Mouse (Mus musculus): ENCODE results near the gene Cdh20.

Gene Cdh20

GRCm38 (mm10) chr1:104768371-104769249, at the start of gene Cdh20:
TSS of gene Cdh20 (plus strand) at chr1:104768529.
- peak; percentile 55 for DNase-seq

DNA sequence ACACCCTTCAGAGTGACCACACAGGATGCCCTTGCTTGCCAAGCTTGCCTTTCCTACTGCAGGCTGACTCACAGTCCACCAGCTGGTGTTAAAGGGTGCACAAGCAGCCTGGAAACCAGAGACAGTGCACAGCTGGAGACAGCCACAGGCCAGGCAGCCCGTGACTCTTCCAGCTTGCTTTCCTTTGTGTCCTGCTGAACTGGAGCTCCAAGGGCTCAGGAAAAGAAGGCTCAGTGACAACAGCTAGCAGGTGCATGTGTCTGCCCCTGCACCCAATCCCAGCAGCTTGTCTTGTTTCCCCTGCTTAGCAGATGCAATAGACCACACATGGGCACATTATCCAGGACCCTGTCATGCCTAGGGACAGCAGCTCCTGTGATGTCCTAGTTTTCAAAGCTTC, 21.5 kb upstream of the Cdh20 start:
- no peak for DNase-seq

GRCm38 (mm10) chr1:104747438-104747837, 20.9 kb upstream of the Cdh20 start:
- DNase-seq = no peak

DNA sequence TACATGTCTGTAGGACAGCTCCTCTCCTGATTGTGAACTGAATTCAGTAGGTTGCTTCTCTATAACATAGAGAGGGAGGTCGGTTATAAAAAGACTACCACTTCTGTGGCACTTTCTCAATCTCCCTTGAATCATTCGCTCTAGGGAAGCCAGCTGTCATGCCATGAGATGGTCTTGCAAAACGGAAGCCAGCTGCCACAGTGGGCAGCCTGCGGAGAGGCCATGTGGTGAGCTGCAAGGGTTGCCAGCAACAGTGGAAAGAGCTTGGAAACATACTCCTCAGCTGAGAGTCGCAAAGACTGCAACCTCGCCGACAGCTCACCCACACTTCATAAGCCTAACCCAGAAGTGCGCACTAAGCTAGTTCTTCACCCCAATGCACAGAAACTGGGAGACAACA, 13.8 kb upstream of the Cdh20 start:
- peak; percentile 64 for DNase-seq

DNA sequence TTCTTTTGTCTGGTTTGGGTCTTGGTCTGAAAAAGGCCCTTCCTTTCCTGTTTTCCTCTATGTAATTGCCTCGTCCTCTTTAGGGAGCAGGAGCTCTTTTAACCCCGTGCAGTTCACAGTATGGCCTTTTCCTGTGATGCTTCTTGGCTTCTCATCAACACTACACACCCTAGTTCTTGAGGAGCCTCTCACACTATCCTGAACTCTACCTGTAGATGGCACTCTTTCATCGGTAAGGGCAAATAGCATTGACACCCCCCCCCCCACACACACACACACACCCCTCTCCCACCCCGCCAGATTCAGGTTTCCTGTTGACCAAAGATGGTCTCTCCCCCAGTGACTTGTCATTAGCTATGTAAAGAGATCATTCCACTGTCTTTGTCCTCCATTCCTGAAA, 12.4 kb upstream of the Cdh20 start:
- DNase-seq = no peak

GRCm38 (mm10) chr1:104769250-104769607, 900 bp downstream of the Cdh20 start:
- DNase-seq = no peak

DNA sequence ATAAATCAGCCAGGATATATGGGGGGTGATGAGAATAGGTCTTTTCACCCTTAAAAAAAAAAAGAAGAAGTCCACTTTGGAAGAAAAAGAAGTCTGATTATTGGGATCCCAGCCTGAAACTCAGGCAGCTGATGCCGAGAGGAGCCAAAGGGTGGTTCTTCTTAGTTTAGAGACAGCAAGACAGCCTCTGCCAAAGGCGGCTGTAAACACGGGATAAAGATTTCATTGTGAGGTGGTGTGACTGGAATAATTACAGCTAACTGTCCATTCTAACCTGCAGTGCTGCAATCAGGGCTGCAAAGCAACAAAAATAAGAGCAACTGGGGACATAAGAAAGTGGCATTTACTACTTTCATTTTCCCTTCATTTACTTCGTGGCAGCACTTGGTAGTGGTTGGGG, 3.6 kb downstream of the Cdh20 start:
- no peak for DNase-seq

GRCm38 (mm10) chr1:104773207-104773606, 4.9 kb downstream of the Cdh20 start:
- no peak for DNase-seq

DNA sequence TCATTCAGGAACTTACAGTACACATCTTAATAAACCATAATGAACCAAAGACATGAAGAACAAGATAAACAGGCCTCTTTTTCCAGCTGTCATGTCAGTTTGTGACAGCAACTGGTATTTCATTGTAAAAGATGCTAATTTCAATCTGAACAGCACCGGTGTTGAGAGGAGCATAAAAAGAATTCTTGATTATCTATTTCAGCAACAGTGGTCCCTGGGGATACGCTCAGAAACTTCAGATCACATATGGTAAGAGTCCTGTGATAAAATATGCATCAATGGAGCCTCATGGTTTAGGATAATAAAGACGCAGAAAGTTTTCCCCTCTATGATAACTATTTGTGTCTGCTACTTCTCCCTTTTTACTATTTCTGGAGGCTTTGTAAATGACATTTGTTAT, 25.2 kb downstream of the Cdh20 start:
- no peak for DNase-seq

DNA sequence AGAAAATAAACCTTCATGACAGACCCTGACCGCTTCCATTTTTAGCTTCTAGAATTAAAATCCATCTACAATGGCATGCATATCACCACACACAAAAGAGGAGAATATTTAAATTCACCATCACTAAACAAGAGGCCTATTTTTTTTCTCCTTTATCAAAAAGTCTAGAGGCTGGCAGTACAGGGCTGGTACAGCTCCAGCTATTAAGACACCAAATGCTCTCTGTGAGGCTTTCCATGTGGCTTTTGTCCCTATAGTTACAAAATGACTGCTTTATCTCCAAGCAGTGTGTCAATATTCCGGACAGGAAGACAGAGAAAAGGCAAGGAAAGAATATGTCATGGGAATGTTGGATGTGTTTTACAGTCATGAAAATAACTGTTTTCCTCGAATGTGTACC, 27.8 kb downstream of the Cdh20 start:
- DNase-seq = no peak

GRCm38 (mm10) chr1:104797139-104797538, 28.8 kb downstream of the Cdh20 start:
- DNase-seq = no peak

DNA sequence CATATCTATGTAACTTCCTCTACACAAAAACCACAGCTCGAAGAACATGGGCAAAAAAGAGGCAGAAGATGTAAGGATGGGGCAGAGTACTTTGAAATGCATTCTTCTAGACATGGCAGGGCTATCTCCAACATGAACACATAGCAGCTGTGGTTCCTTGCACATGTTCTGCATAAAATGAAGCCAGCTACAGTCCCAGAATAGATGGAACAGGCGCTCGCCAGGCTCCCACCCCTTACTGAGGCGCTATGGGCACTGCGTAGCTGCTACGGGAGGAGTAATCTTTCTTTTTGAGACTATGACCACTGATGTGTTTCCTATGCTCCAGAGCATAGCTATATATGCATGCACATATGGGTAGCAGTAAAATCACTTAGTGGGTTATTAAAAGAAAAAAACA, 36.4 kb downstream of the Cdh20 start:
- DNase-seq = no peak

GRCm38 (mm10) chr1:104807214-104807613, 38.9 kb downstream of the Cdh20 start:
- DNase-seq = no peak

DNA sequence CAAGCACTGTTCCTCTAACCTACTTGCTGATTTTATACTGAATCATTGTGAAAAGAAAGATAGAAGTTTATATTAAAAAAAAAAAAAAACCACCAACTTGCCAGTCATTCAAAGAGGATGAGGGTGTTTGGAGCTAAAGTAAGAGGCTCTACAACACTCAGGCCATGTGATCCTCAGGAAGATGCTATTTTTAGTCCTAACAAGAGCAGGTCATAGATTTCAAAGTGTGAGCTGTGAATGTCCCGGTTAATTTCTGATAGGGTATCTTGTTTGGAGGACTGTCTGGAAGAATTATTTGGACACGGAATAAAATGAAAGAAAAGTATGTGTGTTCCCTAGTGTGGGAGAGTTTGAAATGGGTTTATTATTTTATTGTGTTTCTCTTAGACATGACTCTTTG, 49.2 kb downstream of the Cdh20 start:
- DNase-seq = no peak

DNA sequence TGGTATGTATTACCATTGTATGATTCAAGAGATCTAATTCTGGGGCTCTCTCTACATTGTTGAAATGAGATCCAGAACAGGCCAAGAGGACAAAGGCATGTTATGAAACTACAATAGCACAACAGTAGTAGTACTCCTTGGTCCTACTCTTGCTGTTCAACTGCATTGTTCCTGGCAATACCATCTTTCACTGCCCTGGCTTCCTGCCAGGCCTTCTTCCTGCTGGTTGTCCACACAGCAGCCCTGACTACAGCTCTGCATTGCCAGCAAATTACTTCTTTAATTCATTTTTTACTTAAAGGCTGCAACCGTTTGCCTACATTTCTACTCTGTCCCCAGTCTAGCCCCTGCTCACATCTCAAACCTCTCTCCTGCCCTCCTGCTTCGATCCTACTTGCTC, 59.8 kb downstream of the Cdh20 start:
- no peak for DNase-seq

- no peak for DNase-seq
Measured at GRCm38 (mm10) chr1:104838206-104838915, 70.0 kb downstream of the Cdh20 start.

GRCm38 (mm10) chr1:104839051-104839450, 70.7 kb downstream of the Cdh20 start:
- no peak for DNase-seq

GRCm38 (mm10) chr1:104848256-104848919, 80.1 kb downstream of the Cdh20 start:
- DNase-seq = no peak

DNA sequence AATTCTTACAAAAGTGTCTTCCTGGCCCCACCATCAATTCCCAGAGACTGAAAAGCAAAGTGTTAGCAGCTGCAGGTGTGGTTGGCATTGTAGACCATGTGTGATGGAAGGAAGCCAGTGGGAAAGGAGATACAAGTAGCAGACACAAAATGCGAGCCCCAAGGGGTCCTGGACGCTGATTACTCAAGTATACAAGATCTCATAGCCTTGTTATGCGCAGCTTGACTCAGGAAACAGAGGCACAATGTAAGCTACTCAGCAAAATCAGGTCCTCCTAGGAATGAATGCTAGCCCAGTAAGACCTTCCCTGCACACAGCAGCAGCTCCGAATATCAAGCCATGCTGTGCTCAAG, 80.6 kb downstream of the Cdh20 start:
- no peak for DNase-seq

DNA sequence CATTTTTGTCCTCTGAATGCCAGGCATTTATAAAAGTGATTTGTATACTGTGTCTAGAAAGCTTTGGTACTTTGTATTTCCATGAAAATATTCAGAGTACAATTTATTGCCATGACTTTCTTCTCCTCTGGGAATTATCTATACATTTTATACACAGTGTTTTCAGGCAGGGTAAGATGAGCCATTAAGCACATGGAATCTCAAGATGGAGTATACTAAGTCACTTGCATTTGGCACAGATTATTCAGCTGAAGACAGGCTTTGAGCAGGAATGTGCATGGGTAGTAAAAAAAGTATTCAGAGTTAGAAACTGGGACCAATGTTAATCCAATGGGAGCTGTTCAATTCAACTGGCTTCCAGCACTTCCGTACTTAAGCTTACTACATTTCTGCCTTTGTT, 109.1 kb downstream of the Cdh20 start:
- DNase-seq = no peak

DNA sequence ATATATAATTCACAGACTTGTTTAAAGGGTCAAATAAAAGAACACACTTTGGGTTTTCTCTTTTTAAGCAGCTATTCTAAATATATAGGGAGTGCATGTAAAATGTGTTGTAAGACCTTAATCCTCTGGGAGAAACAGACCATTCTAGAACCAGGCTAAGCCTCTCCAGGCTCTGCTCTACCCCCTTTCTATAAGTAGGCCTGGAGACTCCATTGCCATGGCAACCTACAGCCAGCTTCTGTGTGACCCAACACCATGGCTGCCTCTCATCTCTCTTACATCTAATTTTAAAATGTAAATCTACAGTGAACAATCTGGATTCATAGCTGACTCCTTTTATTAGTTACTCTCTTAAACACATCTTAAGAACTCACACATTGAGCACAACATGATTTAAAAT, 133.5 kb downstream of the Cdh20 start:
- no peak for DNase-seq

DNA sequence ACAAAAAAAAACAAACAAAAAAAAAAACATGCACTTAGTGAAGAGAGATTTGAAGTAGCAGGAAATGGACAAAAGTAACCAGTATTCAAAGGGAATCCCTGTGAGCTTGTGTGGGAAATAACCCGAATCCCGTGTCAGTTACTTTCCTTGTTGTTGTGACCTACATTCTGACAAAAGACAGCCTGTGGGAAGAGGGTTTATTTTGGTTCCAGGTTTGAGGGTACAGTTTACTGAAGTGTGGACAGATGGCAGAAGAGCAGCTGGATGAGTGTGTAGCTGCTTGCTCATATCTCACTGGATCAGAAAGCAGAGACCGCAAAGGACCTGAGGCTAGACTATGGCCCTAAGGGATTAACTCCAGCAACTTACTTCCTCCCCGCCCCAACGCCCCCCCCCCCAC, 135.1 kb downstream of the Cdh20 start:
- no peak for DNase-seq

DNA sequence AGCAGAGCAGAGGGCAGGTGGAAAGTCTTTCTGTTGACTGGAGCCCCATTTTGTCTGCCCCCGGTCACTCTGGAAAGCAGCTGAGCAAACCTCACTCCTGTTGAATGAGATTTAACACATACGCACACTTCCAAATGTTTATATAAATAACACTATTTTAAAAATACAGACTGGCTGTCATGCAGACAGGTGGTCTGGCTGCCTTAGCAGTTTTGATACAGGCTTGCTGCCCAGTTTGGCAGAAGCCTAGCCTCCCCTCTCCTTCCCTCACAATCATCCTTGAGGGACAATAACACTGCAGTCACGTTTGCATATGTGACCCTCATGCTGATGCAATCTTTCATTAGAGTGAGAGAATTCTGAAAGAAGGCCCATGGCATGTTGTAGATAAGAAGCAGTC, 144.1 kb downstream of the Cdh20 start:
- no peak for DNase-seq

DNA sequence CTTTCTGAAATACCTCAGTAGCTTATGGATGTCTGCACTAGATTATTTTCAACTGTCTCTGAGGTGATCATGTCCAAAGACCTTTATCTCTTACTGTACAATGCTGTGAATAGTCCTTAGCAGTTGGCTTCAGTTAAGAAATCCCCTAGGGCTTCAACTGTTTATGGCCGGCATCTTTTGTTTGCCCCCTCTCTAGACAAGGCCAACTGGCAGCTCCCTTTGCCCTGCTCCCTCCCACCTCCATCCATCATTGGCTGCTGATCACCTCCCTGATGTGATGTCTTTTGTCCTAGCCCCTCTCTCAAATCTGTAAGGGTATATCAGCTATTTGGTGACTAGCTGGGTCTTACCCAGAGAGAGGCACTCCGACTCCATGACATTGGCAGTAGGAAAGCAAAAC, 148.2 kb downstream of the Cdh20 start:
- DNase-seq = no peak
